Comparison of ENCODE assay signal across 8 mouse cellular contexts in genomic region chr8:109185558-109186198, GRCm38 (mm10).
DNase-seq lines count a peak whose midpoint lies in the region; ATAC-seq and TF ChIP-seq lines count a peak whose summit lies in the region.

No protein-coding gene starts in this region.

- H3K27me3 ChIP-seq in heart, embryonic 14.5 days (ENCODE audit: control insufficient read depth, insufficient read depth, low read length): no peaks in the 10 kb centered on the region
- no peaks in the 10 kb centered on the region for H3K27me3 ChIP-seq in neural tube, embryonic 12.5 days (replicated peaks)

- H3K9ac ChIP-seq in heart, embryonic 14.5 days (ENCODE audit: low read length): peak overlapping the region; percentile 64
- peak overlapping the region; percentile 42; the same call in 1 of the 2 replicates for H3K9ac ChIP-seq in neural tube, embryonic 12.5 days

- 0 out of 2 replicates have a peak, but pooled peaks cover 2% of the 10 kb centered on the region for H3K9me3 ChIP-seq in heart, embryonic 14.5 days (ENCODE audit: control insufficient read depth, low read length)
- no peaks in the 10 kb centered on the region for H3K9me3 ChIP-seq in neural tube, embryonic 12.5 days

- whole genome bisulfite sequencing in heart, embryonic 14.5 days: 27% methylated on average over 10 of the region's 10 CpGs
- 26% methylated on average over 10 of the region's 10 CpGs for WGBS in neural tube, embryonic 12.5 days

- H3K36me3 ChIP-seq in heart, embryonic 14.5 days (ENCODE audit: control insufficient read depth, insufficient read depth, low read length): no peaks in the 10 kb centered on the region
- H3K36me3 ChIP-seq in neural tube, embryonic 12.5 days: no peaks in the 10 kb centered on the region

- no peak for ATAC-seq in heart, embryonic 14.5 days (ENCODE audit: insufficient number of reproducible peaks, insufficient read depth, low FRiP score, low read depth)
- 0 out of 2 replicates have a peak, but pooled peaks have one; percentile 66 for ATAC-seq in neural tube, embryonic 12.5 days (ENCODE audit: low FRiP score, low read depth)

- TF ChIP-seq CTCF in embryonic fibroblast, embryonic 13.5 days (IDR thresholded peaks at IDR 0.05; ENCODE audit: borderline replicate concordance, insufficient read depth, low read length): peak; percentile 73; the same call in 1 of the 2 replicates

- DNase-seq in cerebellum, adult 18-20 months: peak; percentile 6 to 8
- DNase-seq in cerebellum, adult 9-11 months: no peak
- peak; percentile 85 for DNase-seq in kidney, postnatal 10 days
- DNase-seq in liver: peak; percentile 47
- peak; percentile 61 for DNase-seq in thymus, postnatal 4 days

- no peak overlapping the region for H3K4me3 ChIP-seq in embryonic fibroblast, embryonic 13.5 days (ENCODE audit: insufficient read depth, low read length)
- H3K4me3 ChIP-seq in heart, embryonic 14.5 days (ENCODE audit: control insufficient read depth in 1 of 2, insufficient read depth in 1 of 2, low read depth in 1 of 2, low read length in 2 of 2): peak overlapping the region; percentile 30 to 31
- no peak overlapping the region for H3K4me3 ChIP-seq in neural tube, embryonic 12.5 days

- H3K27ac ChIP-seq in embryonic fibroblast, embryonic 13.5 days (ENCODE audit: insufficient read depth, low read length): 0 out of 2 replicates have a peak overlapping the region, but pooled peaks have one; percentile 2
- peak overlapping the region; percentile 6 to 19; a peak in 1 of 4 replicates for H3K27ac ChIP-seq in heart, embryonic 14.5 days (replicated peaks in 1 of 2; ENCODE audit: control insufficient read depth in 1 of 2, insufficient read depth in 1 of 2, low read depth in 2 of 2, low read length in 2 of 2)
- no peak overlapping the region for H3K27ac ChIP-seq in neural tube, embryonic 12.5 days

- TF ChIP-seq POLR2A in embryonic fibroblast, embryonic 13.5 days (IDR thresholded peaks at IDR 0.05; ENCODE audit: low read depth, low read length): no peak

- peak overlapping the region; percentile 70 for H3K4me2 ChIP-seq in heart, embryonic 14.5 days (ENCODE audit: low read length)
- H3K4me2 ChIP-seq in neural tube, embryonic 12.5 days (replicated peaks): peak overlapping the region; percentile 51

- H3K4me1 ChIP-seq in embryonic fibroblast, embryonic 13.5 days (ENCODE audit: control insufficient read depth, insufficient read depth, low read length): peaks cover 3% of the 10 kb centered on the region; the same call in 1 of the 2 replicates
- peaks cover 2 to 3% of the 10 kb centered on the region in 2 experiments; a peak in 2 of 4 replicates for H3K4me1 ChIP-seq in heart, embryonic 14.5 days (ENCODE audit: control insufficient read depth in 2 of 2, insufficient read depth in 2 of 2, low read length in 2 of 2)
- H3K4me1 ChIP-seq in neural tube, embryonic 12.5 days: peaks cover 27% of the 10 kb centered on the region

Comparison
In these comparisons a context has a peak if more than half of its experiments do, and no peak if none do; other contexts are left out.
1. H3K4me3 ChIP-seq: peak in heart, embryonic 14.5 days (2 of 2); none in embryonic fibroblast, embryonic 13.5 days (single experiment) and neural tube, embryonic 12.5 days (single experiment).